Mouse (Mus musculus) bone marrow, adult 2 months (tissue): Measurements from ENCODE around the gene Evx2.

Source experiments
- CTCF ChIP-seq: fragments of 200-500 bp; IDR thresholded peaks from 2 replicates; pipeline ENCODE4 v1.5.1; 2011; ENCODE audit warnings: low read length, control low read depth; ENCODE audit not compliant: control insufficient read depth, insufficient read depth
- POLR2A ChIP-seq: fragments of 200-500 bp; IDR thresholded peaks from 2 replicates; pipeline ENCODE4 v1.6.1; 2011; ENCODE audit warnings: low read depth, mild to moderate bottlenecking, control low read depth, low read length, borderline replicate concordance; ENCODE audit not compliant: control insufficient read depth

GRCm38 (mm10) chr2:74654743-74655419 lies 4.5 kb downstream of the Evx2 start:
- TF ChIP-seq CTCF (no peak), POLR2A (no peak)
